Mouse (Mus musculus) embryonic fibroblast, embryonic 13.5 days (primary cell): ENCODE measurements around the gene Nvl. TPM values are rescaled to one million over a fixed set of nuclear protein-coding genes. Genes with fewer than 3 reads are reported as not detected.
A peak's percentile ranks its signal among the peaks of the same experiment; 100 is the strongest.

Source experiments
- H3K27ac ChIP-seq: 2 replicates; pipeline ENCODE4 v1.5.1; 2012; ENCODE audit warnings: low read length, control low read depth, inconsistent platforms; ENCODE audit not compliant: insufficient read depth
- H3K4me1 ChIP-seq: 2 replicates; pipeline ENCODE4 v1.6.1; 2011; ENCODE audit warnings: low read length; ENCODE audit not compliant: control insufficient read depth, insufficient read depth
- H3K4me3 ChIP-seq: 2 replicates; pipeline ENCODE4 v1.5.1; 2011; ENCODE audit warnings: mild to moderate bottlenecking, control low read depth, low read length; ENCODE audit not compliant: insufficient read depth
- CTCF ChIP-seq: IDR thresholded peaks from 2 replicates; pipeline ENCODE4 v1.5.1; 2011; ENCODE audit warnings: mild to moderate bottlenecking, control low read depth, low read length, moderate library complexity, borderline replicate concordance; ENCODE audit not compliant: insufficient read depth
- POLR2A ChIP-seq: IDR thresholded peaks from 2 replicates; pipeline ENCODE4 v1.6.1; 2011; ENCODE audit warnings: low read depth, mild to moderate bottlenecking, control low read depth, low read length, moderate library complexity
- polyA plus RNA-seq: library from polyadenylated mRNA; stranded (reverse); fragments of >200 nt; gene quantifications from 2 replicates; pipeline ENCODE4 v1.2.4, GENCODE M21; 2011; ENCODE audit warnings: low read depth; ENCODE audit not compliant: missing spikeins, insufficient read length

Nvl gene
- polyA plus RNA-seq, 1 experiment, result 55.5 TPM

- no peak overlapping the region for H3K4me3 ChIP-seq
- no peak overlapping the region for H3K27ac ChIP-seq
- TF ChIP-seq POLR2A (no peak), CTCF (0 out of 2 replicates have a peak, but pooled peaks have one; percentile 29)
- H3K4me1 ChIP-seq, result no peaks in the 10 kb centered on the region
Measured at GRCm38 (mm10) chr1:181073075-181073474, 70.9 kb downstream of the Nvl start.

GRCm38 (mm10) chr1:181069671-181070070 is 74.3 kb downstream of the Nvl start:
- H3K27ac ChIP-seq, result no peak overlapping the region
- TF ChIP-seq CTCF (no peak), POLR2A (no peak)
- no peaks in the 10 kb centered on the region for H3K4me1 ChIP-seq
- H3K4me3 ChIP-seq, result no peak overlapping the region

GRCm38 (mm10) chr1:181068344-181068743 is 75.7 kb downstream of the Nvl start:
- H3K27ac ChIP-seq, result no peak overlapping the region
- TF ChIP-seq CTCF, result no peak
- no peak for TF ChIP-seq POLR2A
- H3K4me1 ChIP-seq, result no peaks in the 10 kb centered on the region
- H3K4me3 ChIP-seq, result no peak overlapping the region

GRCm38 (mm10) chr1:181064648-181065047 is 79.4 kb downstream of the Nvl start:
- H3K4me3 ChIP-seq, result no peak overlapping the region
- TF ChIP-seq CTCF (no peak), POLR2A (no peak)
- H3K27ac ChIP-seq, result no peak overlapping the region
- no peaks in the 10 kb centered on the region for H3K4me1 ChIP-seq

GRCm38 (mm10) chr1:181063991-181064390 is 80.0 kb downstream of the Nvl start:
- Histone ChIP-seq H3K4me1 (no peaks in the 10 kb centered on the region), H3K27ac (no peak overlapping the region), H3K4me3 (no peak overlapping the region)
- no peak for TF ChIP-seq CTCF
- no peak for TF ChIP-seq POLR2A

GRCm38 (mm10) chr1:181061784-181062485 is 82.1 kb downstream of the Nvl start:
- H3K4me3 ChIP-seq, result no peak overlapping the region
- no peaks in the 10 kb centered on the region for H3K4me1 ChIP-seq
- no peak for TF ChIP-seq POLR2A
- TF ChIP-seq CTCF, result no peak
- no peak overlapping the region for H3K27ac ChIP-seq

- no peaks in the 10 kb centered on the region for H3K4me1 ChIP-seq
- no peak overlapping the region for H3K27ac ChIP-seq
- TF ChIP-seq POLR2A (no peak), CTCF (no peak)
- H3K4me3 ChIP-seq, result no peak overlapping the region
Measured at GRCm38 (mm10) chr1:181052898-181053297, 91.1 kb downstream of the Nvl start.

GRCm38 (mm10) chr1:181050937-181051336 is 93.1 kb downstream of the Nvl start, which contains the start of gene 9130409I23Rik:
Gene 9130409I23Rik (plus strand): TSS chr1:181051237.
- no peaks in the 10 kb centered on the region for H3K4me1 ChIP-seq
- H3K4me3 ChIP-seq, result no peak within 1 kb of the TSS
- no peak within 1 kb of the TSS for H3K27ac ChIP-seq
- TF ChIP-seq POLR2A (no peak), CTCF (no peak)

- TF ChIP-seq POLR2A (no peak), CTCF (no peak)
- H3K4me1 ChIP-seq, result peaks cover 3% of the 10 kb centered on the region; the same call in 1 of the 2 replicates
- H3K27ac ChIP-seq, result no peak overlapping the region
- no peak overlapping the region for H3K4me3 ChIP-seq
Measured at GRCm38 (mm10) chr1:181049328-181049842, 94.6 kb downstream of the Nvl start.

- no peak overlapping the region for H3K4me3 ChIP-seq
- TF ChIP-seq CTCF (no peak), POLR2A (no peak)
- H3K4me1 ChIP-seq, result peaks cover 3% of the 10 kb centered on the region; the same call in 1 of the 2 replicates
- H3K27ac ChIP-seq, result no peak overlapping the region
Measured at GRCm38 (mm10) chr1:181047520-181047919, 96.5 kb downstream of the Nvl start.

- no peaks in the 10 kb centered on the region for H3K4me1 ChIP-seq
- TF ChIP-seq CTCF (no peak), POLR2A (no peak)
- H3K4me3 ChIP-seq, result no peak overlapping the region
- H3K27ac ChIP-seq, result no peak overlapping the region
Measured at GRCm38 (mm10) chr1:181039652-181040051, 104.4 kb downstream of the Nvl start.
